Mouse (Mus musculus): ENCODE measurements at regions not wholly inside any gene's neighbourhood (a gene's known extent, or its start where the extent isn't known, plus 50 kb on each side); places are given as distances from the start of the nearest gene placed in this dataset.

GRCm38 (mm10) chr4:47534959-47535358 lies 60.5 kb downstream of the Sec61b start:
- peak; percentile 20 for DNase-seq (ENCODE audit: low spot score)

DNA sequence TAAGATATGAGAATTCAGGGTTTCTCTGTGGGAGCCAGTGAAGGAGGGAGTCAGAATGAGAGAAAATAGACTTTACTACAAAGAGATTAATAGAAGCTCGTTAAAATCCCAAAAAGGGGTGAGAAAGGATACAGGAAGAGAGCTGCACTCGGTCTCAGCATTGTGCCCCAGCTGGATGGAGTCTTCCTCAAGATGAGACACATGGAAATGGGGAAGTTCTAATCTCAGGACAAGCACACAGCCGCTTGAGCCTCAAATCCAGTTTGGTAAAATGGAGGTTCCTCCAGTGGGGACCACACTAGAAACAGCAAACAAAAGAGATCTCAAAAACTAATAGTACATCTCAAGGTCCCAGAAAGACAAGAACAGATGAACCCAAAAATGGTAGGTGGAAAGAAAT lies 93.2 kb downstream of the Sec61b start:
- no peak for DNase-seq (ENCODE audit: low spot score)

- DNase-seq (ENCODE audit: low spot score) = no peak
Measured at GRCm38 (mm10) chr4:47570846-47571245, 96.4 kb downstream of the Sec61b start.

GRCm38 (mm10) chr4:47576011-47576410 lies 101.6 kb downstream of the Sec61b start:
- no peak for DNase-seq (ENCODE audit: low spot score)

- peak; percentile 43 for DNase-seq (ENCODE audit: low spot score)
Measured at GRCm38 (mm10) chr4:47577490-47577889, 103.0 kb downstream of the Sec61b start.

- DNase-seq (ENCODE audit: low spot score) = no peak
Measured at GRCm38 (mm10) chr4:47578637-47579036, 104.2 kb downstream of the Sec61b start.

- DNase-seq (ENCODE audit: low spot score) = no peak
Measured at GRCm38 (mm10) chr4:47580556-47580955, 106.1 kb downstream of the Sec61b start.

GRCm38 (mm10) chr4:47587256-47587655 lies 112.8 kb downstream of the Sec61b start:
- DNase-seq (ENCODE audit: low spot score) = no peak

- DNase-seq (ENCODE audit: low spot score) = no peak
Measured at GRCm38 (mm10) chr4:47592271-47592986, 118.0 kb downstream of the Sec61b start.

DNA sequence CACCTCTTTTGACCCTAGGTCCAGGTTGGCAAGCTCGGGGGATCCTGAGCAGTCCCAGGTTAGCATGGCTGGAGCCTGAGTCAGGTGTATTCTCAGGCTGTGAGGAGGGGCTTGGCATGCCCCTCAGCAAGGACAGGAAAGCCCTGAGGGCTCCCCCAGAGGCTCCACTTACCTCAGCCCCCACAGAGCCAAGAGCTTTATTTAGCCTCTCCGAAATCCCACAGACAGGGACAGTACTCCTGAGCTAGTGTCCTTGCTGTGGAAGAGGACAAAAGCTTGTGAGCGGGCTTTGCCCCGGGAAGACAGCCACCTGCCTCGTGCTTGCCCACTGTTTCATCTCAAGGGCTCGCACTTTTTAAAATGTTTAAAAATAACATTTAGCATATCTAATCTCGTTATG lies 118.7 kb downstream of the Sec61b start:
- no peak for DNase-seq (ENCODE audit: low spot score)

- DNase-seq (ENCODE audit: low spot score) = no peak
Measured at GRCm38 (mm10) chr4:47594171-47594570, 119.7 kb downstream of the Sec61b start.

GRCm38 (mm10) chr4:47595841-47596240 lies 121.4 kb downstream of the Sec61b start:
- DNase-seq (ENCODE audit: low spot score) = no peak

DNA sequence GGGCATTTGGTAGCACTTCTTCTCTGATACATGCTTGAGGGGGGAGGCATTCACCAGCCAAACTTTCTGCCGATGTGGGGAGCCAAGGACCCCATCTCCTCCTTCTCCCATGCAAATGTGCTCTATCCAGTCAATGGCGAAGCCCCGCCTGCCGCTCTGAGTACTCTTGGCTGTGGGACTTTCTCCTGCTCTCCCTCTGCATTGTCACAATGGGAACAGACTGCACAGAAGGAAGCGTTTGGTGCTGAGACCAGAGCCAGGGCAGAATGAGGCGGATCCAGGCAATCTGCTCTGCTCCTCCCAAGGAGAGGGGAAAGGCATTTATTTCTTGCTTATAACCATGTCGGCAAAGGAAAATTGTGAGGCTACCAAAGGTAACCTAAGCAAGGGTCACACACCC lies 123.1 kb downstream of the Sec61b start:
- DNase-seq (ENCODE audit: low spot score) = no peak

- peak; percentile 47 for DNase-seq (ENCODE audit: low spot score)
Measured at GRCm38 (mm10) chr4:47598216-47598615, 123.8 kb downstream of the Sec61b start.

DNA sequence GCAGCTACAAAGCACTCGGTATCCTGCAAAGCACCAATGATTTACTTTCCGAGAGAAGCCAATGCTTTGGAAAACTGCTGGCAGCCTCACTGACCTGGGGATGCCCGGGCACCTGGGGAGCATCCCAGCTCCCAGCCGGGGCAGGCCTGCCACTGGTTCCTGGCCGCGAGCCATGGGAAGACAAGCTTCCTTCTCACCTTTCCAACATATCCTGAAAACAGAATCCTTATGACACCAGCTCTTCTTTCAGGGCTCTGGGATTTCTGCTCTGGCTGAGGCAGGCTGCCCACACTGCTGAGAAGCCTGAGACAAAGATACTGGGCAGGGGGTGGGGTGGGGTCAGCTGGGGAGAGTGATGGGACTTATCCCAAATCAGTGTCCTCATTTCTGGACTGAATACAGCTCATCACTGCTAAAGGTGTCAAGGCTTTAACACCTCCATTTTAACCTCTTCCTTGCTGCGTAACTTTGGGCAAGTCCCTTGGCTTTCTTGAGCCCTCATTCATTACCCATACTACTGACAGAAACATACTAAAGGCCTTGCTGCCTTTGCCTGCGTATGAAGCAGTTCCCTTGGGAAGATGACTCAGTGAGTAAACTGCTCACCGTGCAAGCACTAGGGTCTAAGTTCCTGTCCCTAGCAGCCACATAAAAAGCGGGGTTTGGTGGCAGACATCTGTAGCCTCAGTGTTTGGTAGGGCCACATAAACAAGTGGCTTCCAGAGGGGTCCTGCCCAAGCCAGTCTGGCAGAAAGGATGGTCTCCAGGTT lies 127.0 kb downstream of the Sec61b start:
- no peak for DNase-seq (ENCODE audit: low spot score)

GRCm38 (mm10) chr4:47603378-47603777 lies 128.9 kb downstream of the Sec61b start:
- DNase-seq (ENCODE audit: low spot score) = no peak

DNA sequence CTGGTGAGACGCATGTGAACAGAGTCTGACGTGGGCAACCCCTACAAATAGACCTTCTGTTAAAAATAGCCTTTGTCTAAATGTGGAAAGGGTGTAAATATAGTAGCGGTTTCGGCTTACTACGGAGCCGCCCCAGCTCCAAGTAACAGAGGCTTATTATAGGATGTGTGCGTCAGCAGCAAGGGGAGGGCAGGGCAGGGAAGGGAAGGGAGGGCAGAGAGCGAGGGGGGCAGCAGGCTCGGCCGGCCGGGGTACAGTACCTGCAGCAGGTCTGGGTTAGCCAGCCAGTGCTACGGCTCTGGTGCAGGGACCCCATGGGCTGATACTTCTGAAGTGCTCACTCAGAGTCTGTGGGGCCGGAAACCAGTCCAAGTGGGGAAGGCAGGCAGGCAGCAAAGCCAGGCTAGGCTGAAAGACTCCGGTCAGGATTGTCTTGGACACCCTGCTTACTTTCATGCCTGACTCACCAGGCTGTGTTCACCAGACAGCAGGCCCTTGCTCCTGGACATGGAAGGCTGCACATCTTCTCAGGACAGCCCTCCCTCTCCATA lies 129.5 kb downstream of the Sec61b start:
- no peak for DNase-seq (ENCODE audit: low spot score)

GRCm38 (mm10) chr4:47605676-47606075 lies 131.2 kb downstream of the Sec61b start:
- no peak for DNase-seq (ENCODE audit: low spot score)

- no peak for DNase-seq (ENCODE audit: low spot score)
Measured at GRCm38 (mm10) chr4:47608673-47609072, 134.2 kb downstream of the Sec61b start.

- DNase-seq (ENCODE audit: low spot score) = no peak
Measured at GRCm38 (mm10) chr4:47610913-47611312, 136.5 kb downstream of the Sec61b start.

DNA sequence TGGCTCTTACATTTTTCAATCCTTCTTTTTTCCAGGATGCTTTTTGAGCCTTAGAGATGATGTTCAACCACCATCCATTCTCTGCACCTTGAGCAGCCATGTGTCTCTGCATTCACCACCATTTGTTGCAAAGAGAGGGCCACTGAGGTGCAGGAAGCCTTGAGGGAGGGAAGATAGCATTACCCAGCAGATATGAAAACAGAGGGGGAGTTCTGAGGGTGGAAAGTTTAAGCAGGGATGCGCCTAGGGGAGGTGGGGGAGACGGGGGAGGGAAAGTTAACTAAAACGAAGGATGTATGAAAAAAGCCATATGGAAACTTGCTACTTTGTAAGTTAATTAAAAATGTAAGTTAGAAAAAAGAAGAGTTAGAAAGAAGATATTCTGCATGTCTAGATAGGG lies 142.1 kb downstream of the Sec61b start:
- no peak for DNase-seq (ENCODE audit: low spot score)

DNA sequence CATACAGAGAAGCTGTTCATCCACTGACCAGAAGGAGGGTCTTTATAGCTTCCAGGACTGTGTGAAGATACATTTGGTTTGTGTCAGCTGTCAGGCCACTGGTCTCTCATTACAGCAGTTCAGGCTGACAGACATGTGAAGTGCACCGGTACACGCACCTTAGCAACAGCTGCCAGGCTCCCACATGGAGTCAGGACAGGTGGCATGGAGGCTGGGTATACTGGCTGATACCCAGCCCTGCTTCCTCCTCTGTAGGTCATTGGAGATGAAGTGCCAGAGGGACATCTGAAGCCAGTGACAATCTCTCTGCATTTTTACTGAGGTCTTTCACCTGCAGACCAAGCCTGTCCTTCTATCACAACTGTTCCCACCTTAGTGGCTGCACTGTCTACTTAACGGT lies 146.2 kb downstream of the Sec61b start:
- DNase-seq (ENCODE audit: low spot score) = no peak

All from retina, embryonic 14.5 days (tissue).